8 mouse cellular contexts compared by ENCODE assay signal in genomic region chr7:139299424-139299823, GRCm38 (mm10). TPM values are rescaled to one million over a fixed set of nuclear protein-coding genes. Genes with fewer than 3 reads are reported as not detected.
A peak's percentile ranks its signal among the peaks of the same experiment; 100 is the strongest.
DNase-seq lines count a peak whose midpoint lies in the region; ATAC-seq and TF ChIP-seq lines count a peak whose summit lies in the region.

No protein-coding gene starts in this region.

- peak; percentile 98 for TF ChIP-seq CTCF in liver, postnatal 0 days (IDR thresholded peaks at IDR 0.05; ENCODE audit: low read depth)
- peak; percentile 91 for TF ChIP-seq CTCF in thymus, adult 2 months (IDR thresholded peaks at IDR 0.05; ENCODE audit: borderline replicate concordance, control insufficient read depth, extremely low read depth, insufficient read depth, low read length, poor library complexity)

- no peak for TF ChIP-seq POLR2A in thymus, adult 2 months (IDR thresholded peaks at IDR 0.05; ENCODE audit: control insufficient read depth, extremely low read depth, insufficient read depth, low read length, poor library complexity)

- no peaks in the 10 kb centered on the region for H3K9me3 ChIP-seq in heart, embryonic 10.5 days
- H3K9me3 ChIP-seq in liver, postnatal 0 days (ENCODE audit: low read length): no peaks in the 10 kb centered on the region

- H3K36me3 ChIP-seq in heart, embryonic 10.5 days: no peaks in the 10 kb centered on the region
- no peaks in the 10 kb centered on the region for H3K36me3 ChIP-seq in liver, postnatal 0 days (replicated peaks; ENCODE audit: insufficient read depth, low read length)
- H3K36me3 ChIP-seq in thymus, adult 2 months (ENCODE audit: control insufficient read depth, insufficient read depth, low read length): no peaks in the 10 kb centered on the region

- peaks cover 73% of the 10 kb centered on the region for H3K4me1 ChIP-seq in heart, embryonic 10.5 days
- H3K4me1 ChIP-seq in liver, postnatal 0 days (ENCODE audit: insufficient read depth): peaks cover 8% of the 10 kb centered on the region
- peaks cover 14% of the 10 kb centered on the region for H3K4me1 ChIP-seq in thymus, adult 2 months (replicated peaks; ENCODE audit: control insufficient read depth, insufficient read depth, low read length)

- peak overlapping the region; percentile 18; the same call in 1 of the 2 replicates for H3K4me3 ChIP-seq in heart, embryonic 10.5 days
- H3K4me3 ChIP-seq in liver, postnatal 0 days (ENCODE audit: low read depth, low read length): no peak overlapping the region
- no peak overlapping the region for H3K4me3 ChIP-seq in thymus, adult 2 months (ENCODE audit: control insufficient read depth, insufficient read depth, low read length)

- H3K27me3 ChIP-seq in heart, embryonic 10.5 days (ENCODE audit: insufficient read depth, poor library complexity, severe bottlenecking): no peaks in the 10 kb centered on the region
- no peaks in the 10 kb centered on the region for H3K27me3 ChIP-seq in liver, postnatal 0 days (ENCODE audit: insufficient read depth, low read length)
- H3K27me3 ChIP-seq in thymus, adult 2 months (ENCODE audit: control insufficient read depth, insufficient read depth, low read length): no peaks in the 10 kb centered on the region

- H3K4me2 ChIP-seq in liver, postnatal 0 days (ENCODE audit: low read depth, low read length): no peak overlapping the region

- DNase-seq in A20 (ENCODE audit: low read depth, low spot score): peak; percentile 46
- DNase-seq in adipocyte (ENCODE audit: low spot score): peak; percentile 70
- peak; percentile 84 for DNase-seq in embryo, embryonic 11 days
- peak; percentile 89 for DNase-seq in heart, embryonic 10.5 days (ENCODE audit: low spot score)
- DNase-seq in kidney, postnatal 14 days: peak; percentile 86
- peak; percentile 85 for DNase-seq in liver, postnatal 0 days
- peak; percentile 92 for DNase-seq in ovary, postnatal 10 days (ENCODE audit: low spot score)
- peak; percentile 87 for DNase-seq in thymus, adult 2 months

- H3K9ac ChIP-seq in liver, postnatal 0 days (replicated peaks): no peak overlapping the region

- no peak overlapping the region; the same call in 1 of the 2 replicates for H3K27ac ChIP-seq in heart, embryonic 10.5 days
- no peak overlapping the region for H3K27ac ChIP-seq in liver, postnatal 0 days (ENCODE audit: low read depth)
- no peak overlapping the region for H3K27ac ChIP-seq in thymus, adult 2 months (ENCODE audit: control insufficient read depth, insufficient read depth, low read length)

- TF ChIP-seq EP300 in liver, postnatal 0 days (IDR thresholded peaks at IDR 0.05; ENCODE audit: low read depth): no peak

- ATAC-seq in liver, postnatal 0 days: no peak

- WGBS in heart, embryonic 10.5 days: 9% methylated on average over 8 of the region's 8 CpGs
- WGBS in liver, postnatal 0 days (ENCODE audit: insufficient replicate concordance): 24% methylated on average over 8 of the region's 8 CpGs
- WGBS in thymus, adult 2 months: 47% methylated on average over 8 of the region's 8 CpGs

RNA-seq across cellular contexts. Expression of gene Pwwp2b, which starts 51.1 kb away (rescaled TPM):
- 10.5 and 11.1 TPM in 2 replicates for polyA plus RNA-seq in heart, embryonic 10.5 days (2016; fragmentation: Nextera tagmentation; extraction: Ambion mirVana)
- polyA plus RNA-seq in liver, postnatal 0 days (2015; fragmentation: Nextera tagmentation; extraction: Ambion mirVana): 1.3 and 1.5 TPM in 2 replicates
- 6.3 and 7.4 TPM in 2 replicates for polyA plus RNA-seq in thymus, adult 2 months (2012; rRNA removed)
